Mouse (Mus musculus): Measurements from ENCODE around the gene Ccdc151. TPM values are rescaled to one million over a fixed set of nuclear protein-coding genes. Genes with fewer than 3 reads are reported as not detected.
A peak's percentile ranks its signal among the peaks of the same experiment; 100 is the strongest.

The Ccdc151 gene
- polyA plus RNA-seq, 1 experiment from 2014 or later, result 4.5 TPM

DNA sequence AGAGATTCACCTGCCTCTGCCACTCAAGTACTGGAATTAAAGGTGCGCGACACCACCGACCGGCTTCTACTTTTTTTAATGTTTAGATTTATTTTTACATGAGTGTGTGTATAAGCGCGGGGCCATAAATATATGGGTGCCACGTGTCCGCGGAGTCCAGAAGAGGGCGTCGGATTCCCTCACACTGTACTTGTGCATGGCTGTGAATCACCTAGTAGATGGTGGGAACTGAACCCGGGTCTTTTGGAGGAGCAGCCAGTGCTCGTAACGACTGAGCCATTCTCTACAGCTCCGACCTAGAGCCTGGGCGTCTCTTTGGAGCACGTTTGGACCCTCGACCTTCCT, 47.2 kb downstream of the Ccdc151 start:
- peak overlapping the region; percentile 63 for H3K4me3 ChIP-seq (ENCODE audit: low read depth, low read length)
- DNase-seq (ENCODE audit: low spot score) (no peak), ATAC-seq (peak; percentile 61)
- peaks cover 8% of the 10 kb centered on the region for H3K4me1 ChIP-seq (ENCODE audit: control insufficient read depth, insufficient read depth, low read length)
- H3K27ac ChIP-seq (ENCODE audit: low read depth, low read length), result peak overlapping the region; percentile 93; the same call in 1 of the 2 replicates
- H3K36me3 ChIP-seq (ENCODE audit: control insufficient read depth, insufficient read depth, low read length), result no peaks in the 10 kb centered on the region; the same call in 1 of the 2 replicates
- H3K9ac ChIP-seq (ENCODE audit: low read length), result peak overlapping the region; percentile 50; the same call in 1 of the 2 replicates
- WGBS, result 2% methylated on average over 18 of the region's 18 CpGs
- H3K27me3 ChIP-seq (replicated peaks; ENCODE audit: control insufficient read depth, insufficient read depth, low read length), result peaks cover 11% of the 10 kb centered on the region
- H3K4me2 ChIP-seq (ENCODE audit: low read length), result peak overlapping the region; percentile 59
- H3K9me3 ChIP-seq (replicated peaks; ENCODE audit: control insufficient read depth, low read length), result no peaks in the 10 kb centered on the region

DNA sequence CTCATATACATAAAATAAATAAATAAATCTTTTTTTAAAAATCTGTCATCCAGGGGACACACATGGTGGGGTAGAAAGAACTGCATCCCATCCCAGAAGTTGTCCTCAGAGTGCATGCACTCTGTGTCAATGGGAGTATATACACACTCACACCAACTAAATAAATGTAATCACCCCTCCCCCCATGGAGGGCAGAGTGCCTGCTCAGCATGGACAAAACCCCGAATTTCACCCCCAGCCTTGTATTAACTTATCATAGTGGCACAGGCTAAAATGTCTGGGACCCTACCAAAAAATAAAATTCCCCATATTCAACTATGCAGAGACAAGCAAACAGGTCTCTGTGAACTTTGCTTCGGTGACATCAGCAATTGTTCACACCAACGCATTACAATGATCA, 47.8 kb downstream of the Ccdc151 start:
- H3K27me3 ChIP-seq (replicated peaks; ENCODE audit: control insufficient read depth, insufficient read depth, low read length), result peaks cover 5% of the 10 kb centered on the region
- H3K36me3 ChIP-seq (ENCODE audit: control insufficient read depth, insufficient read depth, low read length), result no peaks in the 10 kb centered on the region; the same call in 1 of the 2 replicates
- peaks cover 8% of the 10 kb centered on the region for H3K4me1 ChIP-seq (ENCODE audit: control insufficient read depth, insufficient read depth, low read length)
- 0 out of 2 replicates have a peak overlapping the region, but pooled peaks have one; percentile 63 for H3K4me3 ChIP-seq (ENCODE audit: low read depth, low read length)
- 83% methylated on average over 3 of the region's 3 CpGs for WGBS
- DNase-seq (ENCODE audit: low spot score), result no peak
- peak overlapping the region; percentile 59; the same call in 1 of the 2 replicates for H3K4me2 ChIP-seq (ENCODE audit: low read length)
- no peak overlapping the region for H3K27ac ChIP-seq (ENCODE audit: low read depth, low read length)
- ATAC-seq, result no peak
- H3K9me3 ChIP-seq (replicated peaks; ENCODE audit: control insufficient read depth, low read length), result no peaks in the 10 kb centered on the region
- no peak overlapping the region for H3K9ac ChIP-seq (ENCODE audit: low read length)

DNA sequence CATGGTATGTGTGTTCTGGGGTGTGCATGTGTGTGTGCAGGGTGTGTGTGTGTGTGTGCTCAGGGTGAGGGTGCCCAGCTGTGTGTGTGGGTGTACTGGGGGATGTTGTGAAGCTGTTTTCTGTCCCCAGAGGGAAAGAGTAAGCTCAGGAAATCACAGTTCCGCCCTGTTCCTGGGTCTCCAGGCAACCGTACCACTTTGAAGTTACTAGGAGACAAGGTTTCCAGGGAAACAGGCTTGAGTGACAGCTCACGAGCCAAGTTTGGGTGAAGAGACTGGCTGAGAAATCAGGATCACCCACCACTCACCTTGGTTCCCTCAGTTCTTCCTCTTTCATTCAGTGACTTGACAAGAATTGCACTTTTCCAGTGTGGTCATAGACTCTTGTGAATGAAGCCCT, 48.8 kb downstream of the Ccdc151 start:
- ATAC-seq (no peak), DNase-seq (ENCODE audit: low spot score) (peak; percentile 88)
- Histone ChIP-seq H3K9ac (ENCODE audit: low read length) (no peak overlapping the region), H3K4me3 (ENCODE audit: low read depth, low read length) (no peak overlapping the region), H3K27ac (ENCODE audit: low read depth, low read length) (peak overlapping the region; percentile 74), H3K4me1 (ENCODE audit: control insufficient read depth, insufficient read depth, low read length) (peaks cover 8% of the 10 kb centered on the region), H3K4me2 (ENCODE audit: low read length) (peak overlapping the region; percentile 26), H3K36me3 (ENCODE audit: control insufficient read depth, insufficient read depth, low read length) (no peaks in the 10 kb centered on the region; the same call in 1 of the 2 replicates), H3K9me3 (replicated peaks; ENCODE audit: control insufficient read depth, low read length) (no peaks in the 10 kb centered on the region), H3K27me3 (replicated peaks; ENCODE audit: control insufficient read depth, insufficient read depth, low read length) (no peaks in the 10 kb centered on the region)
- 6% methylated on average over 3 of the region's 3 CpGs for WGBS

DNA sequence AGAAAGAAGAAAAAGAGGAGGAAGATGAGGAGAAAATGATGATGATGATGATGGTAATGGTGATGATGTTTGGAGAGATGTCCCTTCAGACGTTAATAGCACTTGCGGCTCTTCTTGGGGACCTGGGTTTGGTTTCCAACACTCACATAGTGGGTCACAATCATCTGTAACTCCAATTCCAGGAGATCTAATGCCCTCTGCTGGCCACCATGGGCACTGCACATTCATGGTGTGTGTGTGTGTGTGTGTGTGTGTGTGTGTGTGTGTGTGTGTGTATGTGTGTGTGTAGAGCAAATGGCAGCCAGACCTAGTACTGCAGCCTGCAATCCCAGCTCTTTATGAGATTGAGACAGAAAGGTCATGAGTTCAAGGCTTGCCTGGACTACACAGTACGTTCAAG, 50.5 kb downstream of the Ccdc151 start:
- Histone ChIP-seq H3K9ac (ENCODE audit: low read length) (no peak overlapping the region), H3K4me2 (ENCODE audit: low read length) (no peak overlapping the region), H3K27ac (ENCODE audit: low read depth, low read length) (no peak overlapping the region), H3K4me3 (ENCODE audit: low read depth, low read length) (no peak overlapping the region), H3K27me3 (replicated peaks; ENCODE audit: control insufficient read depth, insufficient read depth, low read length) (no peaks in the 10 kb centered on the region), H3K4me1 (ENCODE audit: control insufficient read depth, insufficient read depth, low read length) (peaks cover 8% of the 10 kb centered on the region), H3K9me3 (replicated peaks; ENCODE audit: control insufficient read depth, low read length) (no peaks in the 10 kb centered on the region), H3K36me3 (ENCODE audit: control insufficient read depth, insufficient read depth, low read length) (peaks cover 5% of the 10 kb centered on the region; the same call in 1 of the 2 replicates)
- 83% methylated on average over 3 of the region's 3 CpGs for WGBS
- no peak for DNase-seq (ENCODE audit: low spot score)
- ATAC-seq, result no peak

DNA sequence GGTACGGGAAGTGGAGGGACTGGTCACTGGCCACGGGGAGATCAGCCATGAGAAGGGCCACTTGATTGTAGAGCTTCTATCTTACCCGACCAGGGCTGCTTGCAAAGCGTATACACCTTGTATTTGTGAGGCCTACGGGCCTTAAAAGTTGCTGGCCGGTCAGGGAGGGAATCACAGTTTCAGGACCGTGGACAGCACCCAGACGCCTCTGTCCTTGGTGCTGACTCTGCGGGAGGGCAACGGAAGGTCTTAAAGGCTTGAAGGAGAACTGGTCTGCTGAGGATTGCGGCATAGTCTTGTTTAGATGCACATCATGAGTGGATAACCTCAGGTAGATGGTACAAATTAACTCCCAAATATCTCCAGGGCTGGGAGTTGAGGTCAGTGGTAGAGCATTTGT, 52.1 kb downstream of the Ccdc151 start:
- no peak overlapping the region for H3K4me2 ChIP-seq (ENCODE audit: low read length)
- no peak overlapping the region for H3K27ac ChIP-seq (ENCODE audit: low read depth, low read length)
- WGBS, result 17% methylated on average over 11 of the region's 11 CpGs
- H3K36me3 ChIP-seq (ENCODE audit: control insufficient read depth, insufficient read depth, low read length), result peaks cover 10% of the 10 kb centered on the region; the same call in 1 of the 2 replicates
- 0 out of 2 replicates have a peak, but pooled peaks cover 2% of the 10 kb centered on the region for H3K4me1 ChIP-seq (ENCODE audit: control insufficient read depth, insufficient read depth, low read length)
- DNase-seq (ENCODE audit: low spot score) (no peak), ATAC-seq (no peak)
- H3K27me3 ChIP-seq (replicated peaks; ENCODE audit: control insufficient read depth, insufficient read depth, low read length), result no peaks in the 10 kb centered on the region
- H3K9ac ChIP-seq (ENCODE audit: low read length), result no peak overlapping the region
- H3K9me3 ChIP-seq (replicated peaks; ENCODE audit: control insufficient read depth, low read length), result no peaks in the 10 kb centered on the region
- no peak overlapping the region for H3K4me3 ChIP-seq (ENCODE audit: low read depth, low read length)

DNA sequence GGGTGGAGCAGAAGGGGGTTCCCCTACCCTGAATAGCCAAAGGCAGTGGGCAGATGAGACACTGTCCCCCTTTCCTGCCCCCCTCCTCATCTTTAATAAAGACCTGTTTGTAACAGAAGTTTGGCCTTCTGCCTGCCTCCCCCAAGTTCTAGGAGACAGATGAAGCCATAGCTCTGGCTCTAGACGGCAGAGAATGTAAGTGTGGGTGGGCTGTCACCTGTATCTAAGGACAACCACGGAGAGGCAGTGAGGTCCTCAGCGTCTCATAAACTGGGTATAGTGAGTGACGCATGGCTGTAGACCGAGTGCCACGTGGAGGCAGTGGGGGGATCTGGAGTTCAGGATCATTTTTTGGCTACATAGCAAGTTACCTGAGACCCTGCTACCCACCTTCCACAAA, 53.6 kb downstream of the Ccdc151 start:
- WGBS, result 71% methylated on average over 6 of the region's 6 CpGs
- no peak for ATAC-seq
- Histone ChIP-seq H3K4me3 (ENCODE audit: low read depth, low read length) (no peak overlapping the region), H3K9ac (ENCODE audit: low read length) (no peak overlapping the region), H3K27me3 (replicated peaks; ENCODE audit: control insufficient read depth, insufficient read depth, low read length) (no peaks in the 10 kb centered on the region), H3K4me1 (ENCODE audit: control insufficient read depth, insufficient read depth, low read length) (0 out of 2 replicates have a peak, but pooled peaks cover 2% of the 10 kb centered on the region), H3K4me2 (ENCODE audit: low read length) (no peak overlapping the region), H3K27ac (ENCODE audit: low read depth, low read length) (no peak overlapping the region), H3K36me3 (ENCODE audit: control insufficient read depth, insufficient read depth, low read length) (peaks cover 10% of the 10 kb centered on the region; the same call in 1 of the 2 replicates), H3K9me3 (replicated peaks; ENCODE audit: control insufficient read depth, low read length) (no peaks in the 10 kb centered on the region)
- no peak for DNase-seq (ENCODE audit: low spot score)

DNA sequence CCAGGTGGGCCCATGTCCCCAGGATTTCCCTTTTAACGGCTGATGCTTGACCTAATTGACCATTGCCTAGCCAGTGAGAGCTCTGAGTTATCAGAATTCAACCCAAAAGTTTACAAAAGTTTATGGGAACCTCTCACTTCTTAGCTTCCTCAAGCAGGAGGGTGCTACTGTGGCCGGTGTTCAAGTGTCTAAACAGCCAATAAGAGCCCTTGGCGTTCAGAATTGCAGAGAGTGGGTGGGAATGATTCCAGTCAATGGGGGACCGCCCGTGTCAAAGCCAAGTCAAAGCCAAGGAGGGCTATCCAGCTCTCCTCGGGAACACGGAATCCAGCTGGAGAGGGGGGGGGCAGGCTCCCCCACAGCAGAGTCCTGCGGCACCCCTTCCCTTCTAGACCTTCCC, 54.3 kb downstream of the Ccdc151 start:
- ATAC-seq (no peak), DNase-seq (ENCODE audit: low spot score) (no peak)
- Histone ChIP-seq H3K27ac (ENCODE audit: low read depth, low read length) (no peak overlapping the region), H3K36me3 (ENCODE audit: control insufficient read depth, insufficient read depth, low read length) (peaks cover 10% of the 10 kb centered on the region; the same call in 1 of the 2 replicates), H3K9me3 (replicated peaks; ENCODE audit: control insufficient read depth, low read length) (no peaks in the 10 kb centered on the region), H3K4me3 (ENCODE audit: low read depth, low read length) (no peak overlapping the region), H3K9ac (ENCODE audit: low read length) (no peak overlapping the region), H3K27me3 (replicated peaks; ENCODE audit: control insufficient read depth, insufficient read depth, low read length) (no peaks in the 10 kb centered on the region), H3K4me1 (ENCODE audit: control insufficient read depth, insufficient read depth, low read length) (0 out of 2 replicates have a peak, but pooled peaks cover under 1% of the 10 kb centered on the region), H3K4me2 (ENCODE audit: low read length) (no peak overlapping the region)
- 54% methylated on average over 8 of the region's 8 CpGs for WGBS

DNA sequence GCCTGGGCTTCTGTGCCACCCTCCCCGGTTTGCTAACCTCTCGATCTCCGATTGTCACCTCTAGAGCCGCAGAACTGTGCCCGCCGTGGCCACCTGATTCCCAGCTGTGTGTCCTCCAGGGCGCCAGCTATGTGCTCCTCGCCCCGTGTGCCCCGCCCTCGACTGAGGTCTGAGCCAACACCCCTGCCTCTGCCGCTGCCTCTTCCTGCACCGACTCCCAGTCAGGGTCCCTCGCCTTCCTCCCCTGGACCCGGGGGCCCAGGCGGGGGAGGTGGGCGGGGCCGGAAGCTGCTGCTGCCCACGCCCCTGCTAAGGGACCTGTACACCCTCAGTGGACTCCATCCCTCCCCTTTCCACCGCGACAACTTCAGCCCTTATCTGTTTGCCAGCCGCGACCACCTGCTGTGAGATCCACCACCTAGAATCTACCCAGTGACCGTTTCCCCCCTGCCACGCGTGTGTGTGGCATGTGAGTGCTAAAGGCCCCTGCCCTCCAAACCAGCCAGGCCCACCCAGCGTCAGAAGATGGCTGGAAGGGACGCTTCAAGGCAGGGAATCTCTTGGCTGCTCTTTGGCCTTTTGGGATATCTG, 54.8 kb downstream of the Ccdc151 start:
- H3K9me3 ChIP-seq (replicated peaks; ENCODE audit: control insufficient read depth, low read length), result no peaks in the 10 kb centered on the region
- H3K9ac ChIP-seq (ENCODE audit: low read length), result no peak overlapping the region
- DNase-seq (ENCODE audit: low spot score), result no peak
- no peak for ATAC-seq
- no peaks in the 10 kb centered on the region for H3K27me3 ChIP-seq (replicated peaks; ENCODE audit: control insufficient read depth, insufficient read depth, low read length)
- H3K4me1 ChIP-seq (ENCODE audit: control insufficient read depth, insufficient read depth, low read length), result no peaks in the 10 kb centered on the region
- H3K4me2 ChIP-seq (ENCODE audit: low read length), result no peak overlapping the region
- no peak overlapping the region for H3K4me3 ChIP-seq (ENCODE audit: low read depth, low read length)
- peaks cover 10% of the 10 kb centered on the region; the same call in 1 of the 2 replicates for H3K36me3 ChIP-seq (ENCODE audit: control insufficient read depth, insufficient read depth, low read length)
- H3K27ac ChIP-seq (ENCODE audit: low read depth, low read length), result no peak overlapping the region
- WGBS, result 7% methylated on average over 27 of the region's 28 CpGs

DNA sequence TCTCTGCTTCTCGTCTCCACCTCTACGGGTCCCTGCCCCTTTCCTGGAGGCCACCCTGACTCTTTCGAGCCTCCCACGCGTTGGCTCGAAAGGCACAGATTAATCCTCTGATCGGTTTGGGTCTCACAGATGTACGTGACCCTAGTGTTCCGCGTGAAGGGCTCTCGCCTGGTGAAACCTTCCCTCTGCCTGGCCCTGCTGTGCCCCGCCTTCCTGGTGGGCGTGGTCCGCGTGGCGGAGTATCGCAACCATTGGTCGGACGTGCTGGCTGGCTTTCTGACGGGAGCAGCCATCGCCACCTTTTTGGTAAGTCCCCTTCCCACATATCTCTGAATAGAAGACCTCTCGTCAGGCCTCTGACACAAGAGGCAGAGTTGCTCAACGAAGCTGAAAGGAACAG, 58.2 kb downstream of the Ccdc151 start:
- H3K4me3 ChIP-seq (ENCODE audit: low read depth, low read length), result no peak overlapping the region
- ATAC-seq (no peak), DNase-seq (ENCODE audit: low spot score) (no peak)
- WGBS, result 25% methylated on average over 23 of the region's 23 CpGs
- H3K27me3 ChIP-seq (replicated peaks; ENCODE audit: control insufficient read depth, insufficient read depth, low read length), result no peaks in the 10 kb centered on the region
- peaks cover 32% of the 10 kb centered on the region for H3K36me3 ChIP-seq (ENCODE audit: control insufficient read depth, insufficient read depth, low read length)
- H3K27ac ChIP-seq (ENCODE audit: low read depth, low read length), result no peak overlapping the region
- H3K9ac ChIP-seq (ENCODE audit: low read length), result no peak overlapping the region
- no peak overlapping the region for H3K4me2 ChIP-seq (ENCODE audit: low read length)
- no peaks in the 10 kb centered on the region for H3K4me1 ChIP-seq (ENCODE audit: control insufficient read depth, insufficient read depth, low read length)
- no peaks in the 10 kb centered on the region for H3K9me3 ChIP-seq (replicated peaks; ENCODE audit: control insufficient read depth, low read length)

Measured in forebrain, embryonic 14.5 days (tissue).